ENCODE assay signal across 1 mouse cellular context in genomic region chr8:72418073-72418472, GRCm38 (mm10).
TF ChIP-seq lines count a peak whose summit lies in the region.

No protein-coding gene starts in this region.

TF ChIP-seq in MEL, 35 proteins besides CTCF, POLR2A, EP300 and RAD21:
- TF ChIP-seq MXI1 (IDR thresholded peaks at IDR 0.05; ENCODE audit: low read depth, low read length) (no peak), GATA1 (IDR thresholded peaks at IDR 0.05; ENCODE audit: low read depth, low read length) (no peak), USF1 (IDR thresholded peaks at IDR 0.05; ENCODE audit: low read depth, low read length) (peak; percentile 67), MAX (IDR thresholded peaks at IDR 0.05; ENCODE audit: low read length) (peak; percentile 60; the same call in 1 of the 2 replicates), RCOR1 (IDR thresholded peaks at IDR 0.05; ENCODE audit: low read depth, low read length) (peak; percentile 49; the same call in 1 of the 2 replicates), BHLHE40 (IDR thresholded peaks at IDR 0.05; ENCODE audit: borderline replicate concordance, low read depth, low read length) (peak; percentile 71; the same call in 1 of the 2 replicates)
